Mouse (Mus musculus): ENCODE measurements at regions not wholly inside any gene's neighbourhood (a gene's known extent, or its start where the extent isn't known, plus 50 kb on each side); places are given as distances from the start of the nearest gene placed in this dataset.
"Not testable (repeated sequence)": the region's sequence is repeated elsewhere in the genome, so short reads cannot be mapped to it uniquely, and the experiment has no call there.

DNA sequence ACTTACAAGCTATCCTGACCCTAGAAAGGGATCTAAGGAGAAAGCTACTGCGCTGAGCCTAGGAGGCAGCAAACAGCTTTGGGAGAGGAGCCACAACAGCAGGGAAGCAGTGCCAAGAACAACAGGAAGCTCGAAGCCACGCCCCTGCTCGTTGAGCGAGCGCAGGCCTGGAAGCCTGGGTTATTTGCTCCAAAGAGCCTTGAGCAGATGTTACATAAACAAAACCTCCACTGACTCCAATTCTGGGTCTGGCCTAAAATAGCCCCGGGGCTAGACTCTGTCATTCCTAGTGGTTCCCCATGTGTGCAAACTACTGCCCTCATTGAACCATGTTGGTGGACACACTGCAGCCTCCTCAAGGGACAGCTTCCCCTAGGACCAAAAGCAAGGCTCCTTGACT, 89.6 kb upstream of the Lnx1 start:
- peak; percentile 94 for ATAC-seq (ENCODE audit: low FRiP score, low TSS enrichment)
- Histone ChIP-seq H3K27ac (ENCODE audit: low read length) (peak overlapping the region; percentile 85), H3K9ac (replicated peaks; ENCODE audit: low read length) (no peak overlapping the region; the same call in none of the 2 replicates), H3K9me3 (ENCODE audit: low read length) (peaks cover 3% of the 10 kb centered on the region; the same call in 1 of the 2 replicates), H3K4me3 (ENCODE audit: low read length) (no peak overlapping the region), H3K4me1 (ENCODE audit: insufficient read depth, low read length) (peaks cover 28% of the 10 kb centered on the region), H3K36me3 (ENCODE audit: insufficient read depth, low read length) (no peaks in the 10 kb centered on the region), H3K27me3 (ENCODE audit: insufficient read depth, low read length) (no peaks in the 10 kb centered on the region), H3K4me2 (replicated peaks; ENCODE audit: low read depth, low read length) (peak overlapping the region; percentile 46)
- WGBS: under 1% methylated on average over 7 of the region's 7 CpGs

- H3K27ac ChIP-seq (ENCODE audit: low read length); H3K4me2 ChIP-seq (replicated peaks; ENCODE audit: low read depth, low read length); H3K27me3 ChIP-seq (ENCODE audit: insufficient read depth, low read length); H3K36me3 ChIP-seq (ENCODE audit: insufficient read depth, low read length); ATAC-seq (ENCODE audit: low FRiP score, low TSS enrichment); H3K9me3 ChIP-seq (ENCODE audit: low read length); H3K4me3 ChIP-seq (ENCODE audit: low read length); H3K9ac ChIP-seq (replicated peaks; ENCODE audit: low read length): not testable (repeated sequence)
- WGBS: 97% methylated on average over 4 of the region's 4 CpGs
- H3K4me1 ChIP-seq (ENCODE audit: insufficient read depth, low read length): peaks cover 28% of the 10 kb centered on the region
Measured at GRCm38 (mm10) chr5:74790501-74790900, 87.8 kb upstream of the Lnx1 start.

DNA sequence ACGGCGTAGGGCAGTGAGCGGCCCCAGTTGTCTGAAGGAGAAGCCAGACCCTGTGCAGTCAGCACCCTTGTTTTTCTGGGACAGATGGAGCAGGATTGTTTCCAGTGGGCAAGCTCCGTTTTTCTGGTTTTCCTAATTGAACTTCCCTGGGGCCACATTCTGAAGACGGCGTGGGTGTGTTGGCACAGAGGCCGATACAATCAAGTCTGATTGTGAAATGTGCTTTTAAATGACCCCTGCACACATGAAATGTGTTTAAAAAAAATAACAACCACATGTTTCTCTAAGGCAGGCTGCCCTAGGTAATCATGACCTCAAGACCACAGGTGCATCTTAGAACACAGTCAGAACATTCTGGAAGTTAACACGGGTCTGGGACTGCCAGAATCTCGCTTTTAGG, 81.2 kb upstream of the Lnx1 start:
- Histone ChIP-seq H3K27ac (ENCODE audit: low read length) (no peak overlapping the region), H3K36me3 (ENCODE audit: insufficient read depth, low read length) (no peaks in the 10 kb centered on the region), H3K4me1 (ENCODE audit: insufficient read depth, low read length) (no peaks in the 10 kb centered on the region), H3K4me3 (ENCODE audit: low read length) (no peak overlapping the region), H3K4me2 (replicated peaks; ENCODE audit: low read depth, low read length) (no peak overlapping the region), H3K9ac (replicated peaks; ENCODE audit: low read length) (no peak overlapping the region), H3K9me3 (ENCODE audit: low read length) (no peaks in the 10 kb centered on the region), H3K27me3 (ENCODE audit: insufficient read depth, low read length) (no peaks in the 10 kb centered on the region)
- ATAC-seq (ENCODE audit: low FRiP score, low TSS enrichment): no peak
- WGBS: 67% methylated on average over 9 of the region's 9 CpGs

GRCm38 (mm10) chr5:74778076-74778465, 75.4 kb upstream of the Lnx1 start:
- Histone ChIP-seq H3K4me2 (replicated peaks; ENCODE audit: low read depth, low read length) (no peak overlapping the region), H3K36me3 (ENCODE audit: insufficient read depth, low read length) (no peaks in the 10 kb centered on the region), H3K9me3 (ENCODE audit: low read length) (no peaks in the 10 kb centered on the region), H3K4me1 (ENCODE audit: insufficient read depth, low read length) (peaks cover 7% of the 10 kb centered on the region), H3K27me3 (ENCODE audit: insufficient read depth, low read length) (no peaks in the 10 kb centered on the region), H3K9ac (replicated peaks; ENCODE audit: low read length) (no peak overlapping the region), H3K27ac (ENCODE audit: low read length) (no peak overlapping the region), H3K4me3 (ENCODE audit: low read length) (no peak overlapping the region)
- ATAC-seq (ENCODE audit: low FRiP score, low TSS enrichment): no peak
- 87% methylated on average over 1 of the region's 1 CpGs for WGBS

- Histone ChIP-seq H3K9ac (replicated peaks; ENCODE audit: low read length) (no peak overlapping the region), H3K4me1 (ENCODE audit: insufficient read depth, low read length) (peaks cover 7% of the 10 kb centered on the region), H3K27me3 (ENCODE audit: insufficient read depth, low read length) (no peaks in the 10 kb centered on the region), H3K4me2 (replicated peaks; ENCODE audit: low read depth, low read length) (no peak overlapping the region), H3K27ac (ENCODE audit: low read length) (no peak overlapping the region), H3K36me3 (ENCODE audit: insufficient read depth, low read length) (no peaks in the 10 kb centered on the region), H3K4me3 (ENCODE audit: low read length) (no peak overlapping the region), H3K9me3 (ENCODE audit: low read length) (no peaks in the 10 kb centered on the region)
- 63% methylated on average over 10 of the region's 10 CpGs for WGBS
- ATAC-seq (ENCODE audit: low FRiP score, low TSS enrichment): no peak
Measured at GRCm38 (mm10) chr5:74777381-74778075, 74.8 kb upstream of the Lnx1 start.

DNA sequence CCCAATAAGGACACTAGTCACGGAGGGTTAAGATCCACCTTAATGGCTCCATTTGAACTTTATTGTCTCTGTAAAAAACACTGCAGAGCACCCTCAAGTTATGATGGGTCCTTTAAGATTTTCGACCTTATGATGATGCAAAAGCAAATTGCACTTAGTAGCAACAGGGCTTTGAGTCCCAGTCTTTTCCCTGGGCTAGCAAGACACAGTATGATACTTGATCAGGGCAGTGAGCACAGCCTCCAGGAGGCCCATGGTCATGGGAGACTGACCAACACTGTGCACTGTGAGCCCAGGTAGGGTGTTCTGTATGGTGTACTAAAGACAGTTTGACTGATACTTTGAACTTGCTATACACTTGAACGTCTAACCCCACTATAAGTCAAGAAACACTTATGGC, 73.4 kb upstream of the Lnx1 start:
- Histone ChIP-seq H3K4me3 (ENCODE audit: low read length) (no peak overlapping the region), H3K4me1 (ENCODE audit: insufficient read depth, low read length) (peaks cover 7% of the 10 kb centered on the region)
- WGBS: 71% methylated on average over 3 of the region's 3 CpGs

DNA sequence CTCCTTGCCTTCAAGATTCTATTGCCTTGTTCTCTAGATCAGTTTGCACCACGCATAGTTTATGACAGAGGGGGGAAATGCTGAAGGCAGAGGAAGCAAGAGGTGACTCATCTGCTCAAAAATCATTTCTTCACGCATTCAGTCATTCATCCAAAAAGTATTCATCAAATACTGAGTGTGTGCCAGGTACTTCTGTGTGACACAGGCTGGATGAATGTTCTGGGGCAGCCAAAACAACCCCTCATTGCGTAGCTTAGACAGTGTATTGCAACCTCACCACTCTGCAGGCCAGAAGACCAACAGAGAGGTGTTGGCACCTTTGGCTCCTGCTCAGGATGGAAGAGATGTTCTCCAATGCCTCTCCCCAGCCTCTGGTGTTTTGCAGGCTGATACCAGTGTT, 72.9 kb upstream of the Lnx1 start:
- no peak overlapping the region for H3K9ac ChIP-seq (replicated peaks; ENCODE audit: low read length)
- no peak for ATAC-seq (ENCODE audit: low FRiP score, low TSS enrichment)
- no peaks in the 10 kb centered on the region for H3K27me3 ChIP-seq (ENCODE audit: insufficient read depth, low read length)
- H3K27ac ChIP-seq (ENCODE audit: low read length): no peak overlapping the region
- no peak overlapping the region for H3K4me3 ChIP-seq (ENCODE audit: low read length)
- H3K36me3 ChIP-seq (ENCODE audit: insufficient read depth, low read length): no peaks in the 10 kb centered on the region
- WGBS: 72% methylated on average over 3 of the region's 3 CpGs
- peaks cover 7% of the 10 kb centered on the region for H3K4me1 ChIP-seq (ENCODE audit: insufficient read depth, low read length)
- no peak overlapping the region for H3K4me2 ChIP-seq (replicated peaks; ENCODE audit: low read depth, low read length)
- no peaks in the 10 kb centered on the region for H3K9me3 ChIP-seq (ENCODE audit: low read length)

More for the DNA sequence above, 73.4 kb upstream of the Lnx1 start:
- H3K4me2 ChIP-seq (replicated peaks; ENCODE audit: low read depth, low read length): no peak overlapping the region
- no peak for ATAC-seq (ENCODE audit: low FRiP score, low TSS enrichment)
- no peak overlapping the region for H3K9ac ChIP-seq (replicated peaks; ENCODE audit: low read length)
- no peaks in the 10 kb centered on the region for H3K9me3 ChIP-seq (ENCODE audit: low read length)
- H3K27me3 ChIP-seq (ENCODE audit: insufficient read depth, low read length): no peaks in the 10 kb centered on the region
- no peaks in the 10 kb centered on the region for H3K36me3 ChIP-seq (ENCODE audit: insufficient read depth, low read length)
- H3K27ac ChIP-seq (ENCODE audit: low read length): no peak overlapping the region

- Histone ChIP-seq H3K9me3 (ENCODE audit: low read length) (no peaks in the 10 kb centered on the region), H3K27ac (ENCODE audit: low read length) (no peak overlapping the region), H3K27me3 (ENCODE audit: insufficient read depth, low read length) (no peaks in the 10 kb centered on the region), H3K4me2 (replicated peaks; ENCODE audit: low read depth, low read length) (0 out of 2 replicates have a peak overlapping the region, but pooled peaks have one; percentile 3), H3K36me3 (ENCODE audit: insufficient read depth, low read length) (no peaks in the 10 kb centered on the region), H3K4me3 (ENCODE audit: low read length) (no peak overlapping the region), H3K9ac (replicated peaks; ENCODE audit: low read length) (no peak overlapping the region), H3K4me1 (ENCODE audit: insufficient read depth, low read length) (peaks cover 7% of the 10 kb centered on the region)
- 39% methylated on average over 14 of the region's 14 CpGs for whole genome bisulfite sequencing
- peak; percentile 82 for ATAC-seq (ENCODE audit: low FRiP score, low TSS enrichment)
Measured at GRCm38 (mm10) chr5:74773558-74774429, 71.1 kb upstream of the Lnx1 start.

DNA sequence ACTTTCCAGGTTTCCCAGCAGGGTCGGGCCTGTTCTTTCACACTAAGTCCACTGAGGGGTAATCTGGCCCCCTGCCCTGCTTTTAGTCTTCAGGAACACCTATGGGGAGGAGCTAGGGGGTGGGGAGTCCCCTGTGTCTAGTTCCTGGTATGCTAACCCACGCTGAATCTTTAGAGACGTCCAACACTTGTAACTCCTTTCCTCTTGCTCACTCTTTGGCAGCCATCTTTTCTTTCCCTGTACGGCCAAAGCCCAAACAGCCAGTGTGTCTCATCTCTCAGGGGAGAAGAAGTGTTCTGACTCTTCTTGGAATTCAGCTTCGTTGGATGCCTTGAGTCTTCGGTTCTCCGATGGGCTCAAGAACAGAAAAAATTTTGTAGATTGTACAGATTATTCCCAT, 68.4 kb upstream of the Lnx1 start:
- Histone ChIP-seq H3K27me3 (ENCODE audit: insufficient read depth, low read length) (no peaks in the 10 kb centered on the region), H3K27ac (ENCODE audit: low read length) (no peak overlapping the region), H3K36me3 (ENCODE audit: insufficient read depth, low read length) (no peaks in the 10 kb centered on the region), H3K4me2 (replicated peaks; ENCODE audit: low read depth, low read length) (no peak overlapping the region), H3K4me1 (ENCODE audit: insufficient read depth, low read length) (peaks cover 7% of the 10 kb centered on the region), H3K9ac (replicated peaks; ENCODE audit: low read length) (no peak overlapping the region), H3K4me3 (ENCODE audit: low read length) (no peak overlapping the region), H3K9me3 (ENCODE audit: low read length) (no peaks in the 10 kb centered on the region)
- WGBS: 80% methylated on average over 7 of the region's 7 CpGs
- no peak for ATAC-seq (ENCODE audit: low FRiP score, low TSS enrichment)

GRCm38 (mm10) chr5:74769023-74769422, 66.3 kb upstream of the Lnx1 start:
- H3K9me3 ChIP-seq (ENCODE audit: low read length): no peaks in the 10 kb centered on the region
- H3K9ac ChIP-seq (replicated peaks; ENCODE audit: low read length): no peak overlapping the region
- H3K36me3 ChIP-seq (ENCODE audit: insufficient read depth, low read length): no peaks in the 10 kb centered on the region
- peaks cover 3% of the 10 kb centered on the region for H3K4me1 ChIP-seq (ENCODE audit: insufficient read depth, low read length)
- no peak for ATAC-seq (ENCODE audit: low FRiP score, low TSS enrichment)
- no peak overlapping the region for H3K4me2 ChIP-seq (replicated peaks; ENCODE audit: low read depth, low read length)
- H3K27ac ChIP-seq (ENCODE audit: low read length): no peak overlapping the region
- no peak overlapping the region for H3K4me3 ChIP-seq (ENCODE audit: low read length)
- WGBS: 55% methylated on average over 5 of the region's 5 CpGs
- H3K27me3 ChIP-seq (ENCODE audit: insufficient read depth, low read length): no peaks in the 10 kb centered on the region
